Mouse (Mus musculus): ENCODE results near the gene Gm3727. TPM values are rescaled to one million over a fixed set of nuclear protein-coding genes. Genes with fewer than 3 reads are reported as not detected.
"Not testable (repeated sequence)": the region's sequence is repeated elsewhere in the genome, so short reads cannot be mapped to it uniquely, and the experiment has no call there.

Gene Gm3727
- polyA plus RNA-seq (2015; fragmentation: Nextera tagmentation; extraction: Ambion mirVana) = not detected in 2 replicates

GRCm38 (mm10) chr14:7264614-7265013 lies at the start of gene Gm3727:
Gene Gm3727, minus strand, starts transcription at chr14:7264714.
- H3K9me3 ChIP-seq (ENCODE audit: control insufficient read depth, low read length); H3K27ac ChIP-seq (ENCODE audit: low read length); H3K4me2 ChIP-seq (ENCODE audit: low read length); H3K4me3 ChIP-seq (replicated peaks; ENCODE audit: low read length); H3K4me1 ChIP-seq (replicated peaks; ENCODE audit: control insufficient read depth, insufficient read depth, low read length); H3K27me3 ChIP-seq (replicated peaks; ENCODE audit: control insufficient read depth, insufficient read depth, low read length); H3K9ac ChIP-seq (replicated peaks; ENCODE audit: low read depth, low read length); ATAC-seq; H3K36me3 ChIP-seq (ENCODE audit: control insufficient read depth, insufficient read depth): not testable (repeated sequence)
- 89% methylated on average over 3 of the region's 3 CpGs for WGBS

- H3K27ac ChIP-seq (ENCODE audit: low read length); H3K36me3 ChIP-seq (ENCODE audit: control insufficient read depth, insufficient read depth); H3K4me1 ChIP-seq (replicated peaks; ENCODE audit: control insufficient read depth, insufficient read depth, low read length); H3K4me3 ChIP-seq (replicated peaks; ENCODE audit: low read length); ATAC-seq; H3K27me3 ChIP-seq (replicated peaks; ENCODE audit: control insufficient read depth, insufficient read depth, low read length); H3K4me2 ChIP-seq (ENCODE audit: low read length); H3K9me3 ChIP-seq (ENCODE audit: control insufficient read depth, low read length); H3K9ac ChIP-seq (replicated peaks; ENCODE audit: low read depth, low read length): not testable (repeated sequence)
- WGBS = 1% methylated on average over 6 of the region's 10 CpGs
Observed at GRCm38 (mm10) chr14:7243498-7243897, 21.0 kb downstream of the Gm3727 start.

Other genes starting within 250 kb of the Gm3727 start
- gene Gm10406, start 237.3 kb downstream of the Gm3727 start, polyA plus RNA-seq (2015; fragmentation: Nextera tagmentation; extraction: Ambion mirVana) = 2.1 and 3.8 TPM in 2 replicates
- not detected in 2 replicates for gene Gm3685, start 219.7 kb downstream of the Gm3727 start, polyA plus RNA-seq (2015; fragmentation: Nextera tagmentation; extraction: Ambion mirVana)
- gene Gm3696, start 164.1 kb downstream of the Gm3727 start, polyA plus RNA-seq (2015; fragmentation: Nextera tagmentation; extraction: Ambion mirVana) = 4.6 and 6.6 TPM in 2 replicates
- not detected in 2 replicates for gene Gm6676, start 139.3 kb downstream of the Gm3727 start, polyA plus RNA-seq (2015; fragmentation: Nextera tagmentation; extraction: Ambion mirVana)
- 7.5 and 9.5 TPM in 2 replicates for gene Gm3512, start 90.2 kb downstream of the Gm3727 start, polyA plus RNA-seq (2015; fragmentation: Nextera tagmentation; extraction: Ambion mirVana)
- not detected in 2 replicates for gene Gm16434, start 70.2 kb downstream of the Gm3727 start, polyA plus RNA-seq (2015; fragmentation: Nextera tagmentation; extraction: Ambion mirVana)
- gene Gm3739, start 50.3 kb upstream of the Gm3727 start, polyA plus RNA-seq (2015; fragmentation: Nextera tagmentation; extraction: Ambion mirVana) = 5.4 and 5.5 TPM in 2 replicates
- gene Gm5797, start 67.7 kb upstream of the Gm3727 start, polyA plus RNA-seq (2015; fragmentation: Nextera tagmentation; extraction: Ambion mirVana) = not detected in 2 replicates
- not detected in 2 replicates for gene Gm8374, start 100.4 kb upstream of the Gm3727 start, polyA plus RNA-seq (2015; fragmentation: Nextera tagmentation; extraction: Ambion mirVana)
- gene Gm3755, start 186.2 kb upstream of the Gm3727 start, polyA plus RNA-seq (2015; fragmentation: Nextera tagmentation; extraction: Ambion mirVana) = not detected in 2 replicates
- gene Gm3752, start 219.0 kb upstream of the Gm3727 start, polyA plus RNA-seq (2015; fragmentation: Nextera tagmentation; extraction: Ambion mirVana) = 12.4 and 15.4 TPM in 2 replicates